Mouse (Mus musculus): ENCODE data around the gene Mfrp. TPM values are rescaled to one million over a fixed set of nuclear protein-coding genes. Genes with fewer than 3 reads are reported as not detected.

Gene Mfrp
- total and polyA plus RNA-seq, 2 experiments, result not detected

DNA sequence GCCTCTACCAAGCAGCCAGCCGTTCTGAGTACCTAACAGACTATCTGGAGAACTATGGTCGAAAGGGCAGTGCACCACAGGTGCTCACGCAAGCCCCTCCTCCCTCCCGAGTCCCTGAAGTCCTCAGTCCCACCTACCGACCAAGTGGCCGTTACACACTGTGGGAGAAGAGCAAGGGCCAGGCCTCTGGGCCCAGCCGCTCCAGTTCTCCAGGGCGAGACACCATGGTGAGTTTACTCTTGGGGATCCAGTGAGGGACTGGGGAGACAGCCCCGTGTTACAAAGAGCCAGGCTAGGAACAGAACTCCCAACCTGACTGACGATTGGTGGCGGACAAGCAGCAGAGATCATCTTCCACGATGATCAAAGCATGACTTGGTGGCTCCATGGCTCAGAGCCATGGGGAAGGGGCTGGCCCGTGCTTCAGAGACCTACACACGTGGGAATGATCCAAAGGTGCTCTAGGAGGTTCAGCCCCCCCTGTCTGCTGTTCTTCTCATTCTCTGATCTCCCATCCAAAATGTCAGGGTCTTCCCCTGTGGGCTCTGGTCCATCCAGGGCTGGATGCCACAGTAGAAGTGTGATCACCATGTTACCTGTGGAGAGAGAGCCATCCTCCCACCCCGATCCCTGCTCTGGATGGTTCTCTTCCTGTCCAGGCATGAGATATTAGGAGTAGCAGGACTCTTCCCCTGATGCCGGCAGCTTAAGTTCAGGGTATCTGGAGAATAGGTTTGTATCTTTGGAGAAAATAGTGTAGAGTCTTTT, 25.3 kb upstream of the Mfrp start:
- no peak for DNase-seq (ENCODE audit: extremely low read depth, low read depth, low spot score)
- Histone ChIP-seq H3K4me1 (ENCODE audit: control insufficient read depth, insufficient read depth, low read length) (peaks cover 19% of the 10 kb centered on the region), H3K4me3 (ENCODE audit: insufficient read depth, low read depth, low read length) (no peak overlapping the region), H3K9ac (ENCODE audit: low read depth, low read length) (no peak overlapping the region), H3K79me2 (ENCODE audit: control insufficient read depth, insufficient read depth, low read length) (no peaks in the 10 kb centered on the region), H3K36me3 (ENCODE audit: control insufficient read depth, insufficient read depth, low read length) (no peaks in the 10 kb centered on the region), H3K27ac (replicated peaks; ENCODE audit: insufficient read depth, low read depth, low read length) (no peak overlapping the region), H3K27me3 (ENCODE audit: control insufficient read depth, insufficient read depth, low read length) (no peaks in the 10 kb centered on the region)
- TF ChIP-seq CTCF (IDR thresholded peaks at IDR 0.05; ENCODE audit: low read depth, low read length) (no peak), POLR2A (IDR thresholded peaks at IDR 0.05; ENCODE audit: extremely low read depth, insufficient read depth, low read length) (no peak)
- 83% methylated on average over 16 of the region's 16 CpGs for WGBS

DNA sequence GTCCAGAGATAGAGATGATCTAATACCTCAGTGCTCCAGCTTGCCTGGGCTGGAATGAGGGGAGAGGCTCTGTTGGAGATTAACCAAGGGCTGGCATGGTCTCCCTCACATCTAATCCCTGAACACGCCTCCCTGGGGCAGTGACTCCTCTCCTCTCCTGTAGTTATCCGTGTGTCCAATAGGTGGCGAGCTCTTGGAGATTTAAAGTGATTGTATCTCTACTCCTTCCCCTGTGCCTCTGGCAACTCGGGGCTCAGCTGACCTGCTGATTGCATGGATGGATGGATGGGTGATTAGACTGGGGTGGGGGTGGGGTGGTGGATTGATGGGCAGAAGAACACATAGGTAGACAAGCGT, 24.8 kb upstream of the Mfrp start:
- peak; percentile 76 for DNase-seq (ENCODE audit: extremely low read depth, low read depth, low spot score)
- Histone ChIP-seq H3K27me3 (ENCODE audit: control insufficient read depth, insufficient read depth, low read length) (no peaks in the 10 kb centered on the region), H3K27ac (replicated peaks; ENCODE audit: insufficient read depth, low read depth, low read length) (no peak overlapping the region), H3K9ac (ENCODE audit: low read depth, low read length) (no peak overlapping the region), H3K4me1 (ENCODE audit: control insufficient read depth, insufficient read depth, low read length) (peaks cover 19% of the 10 kb centered on the region), H3K4me3 (ENCODE audit: insufficient read depth, low read depth, low read length) (no peak overlapping the region), H3K79me2 (ENCODE audit: control insufficient read depth, insufficient read depth, low read length) (no peaks in the 10 kb centered on the region), H3K36me3 (ENCODE audit: control insufficient read depth, insufficient read depth, low read length) (no peaks in the 10 kb centered on the region)
- 25% methylated on average over 5 of the region's 5 CpGs for WGBS
- TF ChIP-seq POLR2A (IDR thresholded peaks at IDR 0.05; ENCODE audit: extremely low read depth, insufficient read depth, low read length), result no peak
- TF ChIP-seq CTCF (IDR thresholded peaks at IDR 0.05; ENCODE audit: low read depth, low read length), result peak; percentile 59

DNA sequence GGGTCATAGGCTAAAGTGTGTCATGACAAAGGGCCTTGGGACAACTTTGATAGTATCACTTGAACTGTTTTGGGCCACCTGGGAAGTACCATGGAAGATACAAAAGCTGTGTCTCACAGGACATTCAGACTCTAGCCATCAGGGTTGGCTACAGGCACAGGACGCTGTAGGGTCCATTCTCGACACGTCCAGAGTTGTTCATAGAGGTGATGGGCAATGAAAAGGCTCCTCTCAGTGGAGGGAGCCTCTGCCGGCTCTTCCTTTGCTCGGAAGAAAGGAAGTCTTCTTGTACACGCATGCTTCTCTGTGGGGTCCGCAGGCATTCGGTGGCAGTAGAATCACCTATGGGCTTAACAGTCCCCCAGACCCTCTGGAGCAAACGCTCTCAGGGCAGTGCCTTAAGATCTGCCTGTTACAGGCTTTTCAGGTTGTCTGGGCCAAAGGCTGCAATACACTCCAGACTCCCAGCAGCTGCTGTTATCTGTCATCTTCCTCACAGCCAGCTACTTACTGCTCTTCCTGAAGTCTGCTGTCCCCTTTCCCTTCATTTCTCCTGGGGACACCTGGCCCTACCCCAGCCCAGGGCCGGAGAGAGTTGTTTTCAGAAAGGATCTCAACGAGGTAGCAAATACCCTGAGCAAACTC, 24.1 kb upstream of the Mfrp start:
- Histone ChIP-seq H3K27me3 (ENCODE audit: control insufficient read depth, insufficient read depth, low read length) (no peaks in the 10 kb centered on the region), H3K27ac (replicated peaks; ENCODE audit: insufficient read depth, low read depth, low read length) (no peak overlapping the region), H3K9ac (ENCODE audit: low read depth, low read length) (no peak overlapping the region), H3K36me3 (ENCODE audit: control insufficient read depth, insufficient read depth, low read length) (no peaks in the 10 kb centered on the region), H3K4me1 (ENCODE audit: control insufficient read depth, insufficient read depth, low read length) (peaks cover 19% of the 10 kb centered on the region), H3K79me2 (ENCODE audit: control insufficient read depth, insufficient read depth, low read length) (no peaks in the 10 kb centered on the region), H3K4me3 (ENCODE audit: insufficient read depth, low read depth, low read length) (no peak overlapping the region)
- WGBS, result 87% methylated on average over 11 of the region's 11 CpGs
- no peak for TF ChIP-seq POLR2A (IDR thresholded peaks at IDR 0.05; ENCODE audit: extremely low read depth, insufficient read depth, low read length)
- TF ChIP-seq CTCF (IDR thresholded peaks at IDR 0.05; ENCODE audit: low read depth, low read length), result no peak
- no peak for DNase-seq (ENCODE audit: extremely low read depth, low read depth, low spot score)

DNA sequence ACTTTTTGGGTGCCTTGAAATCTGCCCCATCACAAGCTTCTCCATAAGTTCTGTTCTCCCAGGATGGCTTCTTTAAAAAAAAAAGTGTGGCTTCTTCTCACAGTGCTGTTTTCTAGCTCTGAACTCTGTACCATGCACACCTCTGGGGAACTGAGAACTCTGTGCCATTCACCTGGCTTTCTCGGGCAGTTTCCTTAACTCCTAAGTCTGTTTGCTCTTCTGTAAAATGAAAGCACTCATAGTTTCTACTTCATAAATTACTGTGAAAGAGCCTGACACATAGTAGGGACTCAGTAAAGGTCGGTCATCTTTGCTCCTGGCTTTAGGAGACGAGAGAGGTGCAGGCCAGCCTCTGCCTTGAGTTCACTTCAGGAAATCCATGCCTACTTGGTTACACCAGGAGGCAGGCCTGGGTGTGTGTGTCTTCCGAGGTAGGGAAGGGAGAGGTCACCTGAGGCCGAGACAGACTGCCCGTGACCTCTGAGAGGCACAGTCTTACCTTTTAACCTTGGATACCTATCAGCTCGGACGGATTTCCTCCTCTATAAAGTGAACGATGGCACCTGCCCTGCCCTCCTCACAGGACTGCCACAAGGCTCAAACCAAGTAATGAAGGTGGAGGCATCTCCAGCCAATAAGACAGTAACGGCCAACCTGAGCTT, 23.3 kb upstream of the Mfrp start:
- H3K4me1 ChIP-seq (ENCODE audit: control insufficient read depth, insufficient read depth, low read length), result peaks cover 22% of the 10 kb centered on the region
- peak overlapping the region; percentile 11 for H3K9ac ChIP-seq (ENCODE audit: low read depth, low read length)
- H3K27me3 ChIP-seq (ENCODE audit: control insufficient read depth, insufficient read depth, low read length), result no peaks in the 10 kb centered on the region
- H3K79me2 ChIP-seq (ENCODE audit: control insufficient read depth, insufficient read depth, low read length), result no peaks in the 10 kb centered on the region
- H3K4me3 ChIP-seq (ENCODE audit: insufficient read depth, low read depth, low read length), result no peak overlapping the region
- H3K27ac ChIP-seq (replicated peaks; ENCODE audit: insufficient read depth, low read depth, low read length), result peak overlapping the region; percentile 16
- 61% methylated on average over 10 of the region's 10 CpGs for WGBS
- no peak for TF ChIP-seq CTCF (IDR thresholded peaks at IDR 0.05; ENCODE audit: low read depth, low read length)
- TF ChIP-seq POLR2A (IDR thresholded peaks at IDR 0.05; ENCODE audit: extremely low read depth, insufficient read depth, low read length), result no peak
- H3K36me3 ChIP-seq (ENCODE audit: control insufficient read depth, insufficient read depth, low read length), result no peaks in the 10 kb centered on the region
- DNase-seq (ENCODE audit: extremely low read depth, low read depth, low spot score), result peak; percentile 48

GRCm38 (mm10) chr9:44078955-44079756, 22.4 kb upstream of the Mfrp start:
- Histone ChIP-seq H3K4me3 (ENCODE audit: insufficient read depth, low read depth, low read length) (no peak overlapping the region), H3K27me3 (ENCODE audit: control insufficient read depth, insufficient read depth, low read length) (no peaks in the 10 kb centered on the region), H3K36me3 (ENCODE audit: control insufficient read depth, insufficient read depth, low read length) (no peaks in the 10 kb centered on the region), H3K79me2 (ENCODE audit: control insufficient read depth, insufficient read depth, low read length) (no peaks in the 10 kb centered on the region), H3K4me1 (ENCODE audit: control insufficient read depth, insufficient read depth, low read length) (peaks cover 23% of the 10 kb centered on the region), H3K27ac (replicated peaks; ENCODE audit: insufficient read depth, low read depth, low read length) (peak overlapping the region; percentile 40), H3K9ac (ENCODE audit: low read depth, low read length) (peak overlapping the region; percentile 11)
- TF ChIP-seq POLR2A (IDR thresholded peaks at IDR 0.05; ENCODE audit: extremely low read depth, insufficient read depth, low read length) (0 out of 2 replicates have a peak, but pooled peaks have one; percentile 9), CTCF (IDR thresholded peaks at IDR 0.05; ENCODE audit: low read depth, low read length) (no peak)
- 24% methylated on average over 16 of the region's 16 CpGs for WGBS
- peak; percentile 85 for DNase-seq (ENCODE audit: extremely low read depth, low read depth, low spot score)

Measured in liver, adult 2 months (tissue).